Mouse (Mus musculus): ENCODE measurements around the gene Zfp263.
A peak's percentile ranks its signal among the peaks of the same experiment; 100 is the strongest.

The Zfp263 gene

GRCm38 (mm10) chr16:3743503-3744185 is at the start of gene Zfp263:
Zfp263 (plus strand) TSS chr16:3744093.
- DNase-seq (ENCODE audit: extremely low spot score, low read depth, low spot score) = peak; percentile 93

- DNase-seq (ENCODE audit: extremely low spot score, low read depth, low spot score) = no peak
Measured at GRCm38 (mm10) chr16:3699281-3699680, 44.6 kb upstream of the Zfp263 start.

DNA sequence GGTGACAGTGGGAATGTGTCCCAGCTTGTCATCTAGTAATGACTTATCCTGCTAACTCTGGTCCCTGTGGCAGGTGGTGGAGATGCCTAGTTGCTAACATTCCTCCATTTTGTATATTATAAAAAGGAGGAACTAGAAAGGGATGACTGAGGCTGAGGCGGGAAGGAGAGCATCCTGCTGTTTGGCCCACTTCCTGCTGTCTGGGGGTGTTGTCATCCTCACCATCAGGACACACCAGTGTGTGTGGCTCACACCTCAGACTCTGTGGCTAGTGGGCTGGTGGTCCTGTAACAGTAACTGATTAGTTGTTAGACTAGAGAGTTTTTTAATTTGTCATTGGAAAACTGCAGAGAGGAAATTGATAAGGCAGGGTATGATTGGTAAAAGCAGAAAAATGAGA is 43.0 kb upstream of the Zfp263 start:
- no peak for DNase-seq (ENCODE audit: extremely low spot score, low read depth, low spot score)

DNA sequence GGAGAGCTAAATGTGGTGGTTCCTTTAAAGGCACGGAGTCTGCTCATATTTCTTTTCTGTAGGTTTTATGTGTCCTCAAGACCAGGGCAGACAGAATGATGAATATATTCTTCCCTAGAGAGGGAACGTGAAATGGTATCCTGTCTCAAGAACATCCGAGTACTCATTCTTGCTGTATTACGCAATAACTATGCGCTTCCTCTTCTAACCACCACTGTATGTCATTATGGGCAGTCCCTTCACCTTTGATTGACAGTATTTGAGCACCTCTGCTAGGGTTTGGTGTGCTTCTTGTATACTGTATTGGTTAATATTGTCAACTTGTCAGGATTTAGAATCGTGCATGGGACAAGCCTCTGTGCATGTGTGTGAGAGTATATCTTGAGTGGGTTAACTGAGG is 37.2 kb upstream of the Zfp263 start:
- DNase-seq (ENCODE audit: extremely low spot score, low read depth, low spot score) = no peak

GRCm38 (mm10) chr16:3714731-3715130 is 29.2 kb upstream of the Zfp263 start:
- DNase-seq (ENCODE audit: extremely low spot score, low read depth, low spot score) = no peak

DNA sequence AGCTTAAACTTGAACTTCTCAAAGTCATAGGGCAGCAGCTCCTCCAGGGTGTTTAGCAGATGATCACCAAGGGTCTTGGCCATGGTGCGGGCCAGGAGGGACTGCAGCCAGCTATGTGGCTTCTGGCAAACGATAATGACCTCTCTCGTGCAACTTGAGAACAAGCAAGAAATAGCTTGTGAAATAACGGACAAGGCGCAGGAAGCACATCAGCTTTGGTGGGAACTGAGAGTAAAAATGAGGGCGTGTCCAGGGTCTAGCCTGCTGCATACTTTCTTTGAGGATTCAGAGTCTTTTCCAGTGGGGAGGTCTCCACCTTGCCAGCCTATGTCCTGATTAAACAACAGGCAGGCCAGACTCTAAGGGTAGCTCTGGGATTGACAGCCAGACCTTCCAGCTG is 25.9 kb upstream of the Zfp263 start, which contains the start of gene Mefv:
Gene Mefv, minus strand, starts transcription at position 118 of the 400 bp plus-strand sequence.
- no peak for DNase-seq (ENCODE audit: extremely low spot score, low read depth, low spot score)

GRCm38 (mm10) chr16:3723231-3723630 is 20.7 kb upstream of the Zfp263 start:
- no peak for DNase-seq (ENCODE audit: extremely low spot score, low read depth, low spot score)

DNA sequence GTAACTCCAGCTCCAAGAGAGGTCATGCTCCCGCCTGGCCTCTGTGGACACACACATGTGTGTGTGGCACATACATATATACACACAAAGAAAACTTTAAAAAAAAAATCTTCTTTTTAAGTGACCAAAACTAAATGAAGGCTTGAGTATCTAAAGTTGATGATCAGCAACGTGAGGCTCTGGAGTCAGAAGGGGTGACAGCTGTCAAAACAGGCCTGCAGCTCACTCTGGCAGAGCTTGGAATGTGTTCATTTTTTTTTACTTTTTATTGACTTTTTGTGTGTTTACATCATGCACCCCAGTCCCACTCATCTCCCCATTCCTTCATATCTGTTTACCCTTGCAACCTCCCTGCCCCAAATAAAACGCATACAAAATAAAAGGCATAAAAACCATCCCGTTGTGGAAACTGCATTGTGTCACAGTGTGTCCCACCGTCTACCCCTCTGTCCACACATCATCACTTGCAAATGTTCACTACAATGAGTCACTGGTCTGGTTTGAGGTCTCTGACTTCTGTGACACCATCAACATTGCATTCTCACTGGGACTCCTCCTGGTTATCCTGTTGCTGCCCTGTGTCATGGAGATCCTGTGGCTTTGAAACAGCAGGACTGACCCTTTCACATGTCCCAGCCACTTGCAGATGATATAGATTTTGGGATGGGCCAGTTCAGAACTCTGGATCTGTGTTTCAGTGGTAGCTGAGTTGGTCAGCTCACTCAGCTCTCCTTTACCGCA is 15.7 kb upstream of the Zfp263 start:
- DNase-seq (ENCODE audit: extremely low spot score, low read depth, low spot score) = no peak

GRCm38 (mm10) chr16:3732612-3733011 is 11.3 kb upstream of the Zfp263 start:
- no peak for DNase-seq (ENCODE audit: extremely low spot score, low read depth, low spot score)

DNA sequence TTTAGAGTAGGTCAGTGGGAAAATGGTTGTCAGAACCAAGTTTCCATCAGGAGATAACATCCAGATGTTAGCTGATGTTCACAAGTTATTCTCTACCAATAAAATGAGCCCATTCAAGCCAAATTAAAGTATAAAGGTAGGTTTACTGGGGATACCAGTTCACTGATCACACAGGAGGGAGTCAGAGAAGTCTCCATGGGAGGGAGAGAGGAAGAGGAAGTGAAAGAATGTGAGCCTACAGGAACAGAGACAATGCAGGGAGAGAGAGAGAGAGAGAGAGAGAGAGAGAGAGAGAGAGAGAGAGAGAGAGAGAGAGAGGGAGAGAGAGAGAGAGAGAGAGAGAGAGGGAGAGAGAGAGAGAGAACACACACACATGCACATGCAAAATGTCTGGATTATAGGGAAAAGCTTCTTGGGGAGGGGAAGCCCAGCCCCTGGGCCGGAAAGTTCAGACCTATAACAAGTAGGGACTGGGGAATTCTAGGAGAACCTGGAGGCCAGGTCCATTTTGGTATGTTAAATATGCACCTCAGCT is 10.6 kb upstream of the Zfp263 start:
- DNase-seq (ENCODE audit: extremely low spot score, low read depth, low spot score) = no peak

GRCm38 (mm10) chr16:3742466-3742865 is 1.4 kb upstream of the Zfp263 start:
- DNase-seq (ENCODE audit: extremely low spot score, low read depth, low spot score) = no peak

DNA sequence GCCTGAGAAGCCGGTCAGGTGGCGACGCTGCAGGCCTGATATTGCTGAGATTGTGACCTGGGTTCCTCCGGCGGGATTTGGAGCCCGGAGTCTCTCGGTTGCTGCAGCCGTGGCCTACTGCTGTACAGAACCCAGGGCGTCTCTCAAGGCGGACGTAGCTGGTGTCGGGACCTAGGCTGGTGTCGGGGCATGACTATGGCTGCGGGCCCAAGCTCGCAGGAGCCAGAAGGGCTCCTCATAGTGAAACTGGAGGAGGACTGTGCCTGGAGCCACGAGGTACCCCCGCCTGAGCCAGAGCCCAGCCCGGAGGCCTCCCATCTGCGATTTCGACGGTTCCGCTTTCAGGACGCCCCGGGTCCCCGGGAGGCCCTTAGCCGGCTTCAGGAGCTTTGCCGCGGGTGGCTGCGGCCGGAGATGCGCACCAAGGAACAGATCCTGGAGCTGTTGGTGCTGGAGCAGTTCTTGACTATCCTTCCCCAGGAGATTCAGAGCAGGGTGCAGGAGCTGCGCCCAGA is 350 bp downstream of the Zfp263 start:
- no peak for DNase-seq (ENCODE audit: extremely low spot score, low read depth, low spot score)

DNA sequence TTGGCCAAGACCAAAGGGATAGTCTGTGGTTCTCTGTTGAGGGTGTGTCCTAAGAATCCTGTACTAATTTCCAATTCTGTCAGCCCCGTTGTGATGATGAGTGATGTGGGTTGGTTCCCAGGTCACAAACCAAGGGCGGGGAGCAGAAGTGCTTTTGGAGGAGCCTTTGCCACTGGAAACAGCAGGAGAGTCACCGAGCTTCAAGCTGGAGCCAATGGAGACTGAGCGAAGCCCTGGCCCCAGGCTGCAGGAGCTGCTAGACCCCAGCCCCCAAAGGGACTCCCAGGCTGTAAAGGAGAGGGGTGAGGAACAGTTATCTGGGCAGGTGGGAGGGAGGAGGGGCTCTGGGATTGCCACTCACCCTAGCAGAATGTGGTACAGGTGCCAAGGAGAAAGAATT is 1.8 kb downstream of the Zfp263 start:
- no peak for DNase-seq (ENCODE audit: extremely low spot score, low read depth, low spot score)

- no peak for DNase-seq (ENCODE audit: extremely low spot score, low read depth, low spot score)
Measured at GRCm38 (mm10) chr16:3748976-3749375, 5.1 kb downstream of the Zfp263 start.

GRCm38 (mm10) chr16:3771603-3772002 is 27.7 kb downstream of the Zfp263 start:
- no peak for DNase-seq (ENCODE audit: extremely low spot score, low read depth, low spot score)

GRCm38 (mm10) chr16:3776365-3776764 is 32.5 kb downstream of the Zfp263 start:
- no peak for DNase-seq (ENCODE audit: extremely low spot score, low read depth, low spot score)

DNA sequence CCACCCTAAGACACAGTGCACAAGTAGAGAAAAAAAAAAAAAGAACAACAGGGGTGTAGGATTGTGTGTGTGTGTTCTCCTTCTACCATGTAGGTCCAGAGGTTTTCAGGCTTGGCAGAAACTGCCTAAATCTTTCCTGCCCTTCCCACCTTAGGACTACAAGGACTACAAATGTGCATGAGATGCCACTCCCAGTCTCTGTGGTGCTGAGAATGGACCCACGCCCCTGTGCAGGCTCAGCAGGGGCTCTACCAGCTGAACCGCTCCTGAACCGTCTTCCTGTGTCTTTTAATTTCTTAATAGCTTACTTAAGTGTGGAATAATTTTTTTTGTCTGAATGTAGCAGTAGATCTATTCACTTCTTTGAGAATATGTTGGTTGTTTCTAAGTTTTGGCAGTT is 34.1 kb downstream of the Zfp263 start:
- DNase-seq (ENCODE audit: extremely low spot score, low read depth, low spot score) = no peak

- DNase-seq (ENCODE audit: extremely low spot score, low read depth, low spot score) = no peak
Measured at GRCm38 (mm10) chr16:3781237-3781636, 37.3 kb downstream of the Zfp263 start.

DNA sequence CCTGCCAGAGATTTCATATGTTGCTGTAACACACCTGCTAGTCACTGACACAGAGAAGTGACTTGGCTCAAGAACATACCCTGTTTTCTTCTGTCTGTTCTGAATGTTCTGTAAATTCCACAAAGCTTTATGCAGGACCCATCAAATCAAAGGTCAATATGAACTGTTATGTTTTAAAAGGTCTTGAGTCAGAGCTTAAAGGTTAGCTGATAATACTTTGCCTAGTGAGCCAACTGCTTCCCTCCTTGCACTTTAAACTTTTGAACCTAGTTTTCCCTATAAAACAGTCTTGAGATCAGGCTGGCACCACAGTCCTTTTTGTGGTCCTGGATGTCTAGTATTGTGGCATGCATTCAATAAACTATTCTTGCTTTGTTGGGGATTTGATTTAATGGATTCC is 44.5 kb downstream of the Zfp263 start:
- DNase-seq (ENCODE audit: extremely low spot score, low read depth, low spot score) = no peak

Data from hindlimb bud, embryonic 11.5 days (tissue).